Mouse (Mus musculus) layer of hippocampus, postnatal 10 days (tissue): ENCODE measurements around the gene Tns4. TPM values are rescaled to one million over a fixed set of nuclear protein-coding genes. Genes with fewer than 3 reads are reported as not detected.
A peak's percentile ranks its signal among the peaks of the same experiment; 100 is the strongest.

Experiments used
- DNase-seq, 2 experiments: peaks; one replicate each; pipeline ENCODE4 v3.0.0; 2021; ENCODE audit warnings: low spot score in 2 of 2
- long read RNA-seq: library from polyadenylated mRNA; stranded (forward); transcript quantifications from one replicate; pipeline ENCODE4 v2.0.0, GENCODE M21; 2023
- total RNA-seq, 2 experiments: library from RNA; stranded (reverse); gene quantifications; 2 replicates each; pipeline ENCODE4 v1.2.3; 2021

The Tns4 gene
- under 1 TPM; 0.09 to 0.11 TPM for total RNA-seq
- long read RNA-seq, result 0 reads

DNA sequence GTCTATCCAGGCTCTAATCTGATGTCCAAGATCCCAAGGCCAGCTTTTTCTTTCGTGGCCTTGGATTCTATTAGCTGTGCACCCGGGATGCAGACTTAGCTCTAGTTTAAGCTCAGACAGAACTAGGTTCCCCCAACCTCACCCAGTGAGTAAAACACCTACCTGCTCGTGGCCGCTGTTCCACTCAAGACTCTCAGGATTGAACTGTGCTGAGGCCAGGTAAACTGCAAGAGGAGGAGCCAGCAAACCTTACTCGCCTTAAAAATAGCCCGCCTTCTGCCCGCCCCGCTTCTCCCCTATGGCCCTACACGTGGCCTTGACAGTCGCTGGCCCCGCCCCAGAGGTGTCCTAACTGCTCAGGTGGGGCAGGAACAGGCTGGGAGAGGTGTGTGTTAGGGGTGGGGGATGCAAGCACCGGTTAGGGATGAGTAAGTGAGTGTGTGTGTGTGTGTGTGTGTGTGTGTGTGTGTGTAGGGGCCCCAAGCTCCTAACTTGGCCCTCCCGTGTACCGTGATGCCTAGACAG is at the start of gene Tns4:
Gene Tns4, minus strand, starts transcription at position 230 of the 525 bp plus-strand sequence.
- DNase-seq, result no peak

DNA sequence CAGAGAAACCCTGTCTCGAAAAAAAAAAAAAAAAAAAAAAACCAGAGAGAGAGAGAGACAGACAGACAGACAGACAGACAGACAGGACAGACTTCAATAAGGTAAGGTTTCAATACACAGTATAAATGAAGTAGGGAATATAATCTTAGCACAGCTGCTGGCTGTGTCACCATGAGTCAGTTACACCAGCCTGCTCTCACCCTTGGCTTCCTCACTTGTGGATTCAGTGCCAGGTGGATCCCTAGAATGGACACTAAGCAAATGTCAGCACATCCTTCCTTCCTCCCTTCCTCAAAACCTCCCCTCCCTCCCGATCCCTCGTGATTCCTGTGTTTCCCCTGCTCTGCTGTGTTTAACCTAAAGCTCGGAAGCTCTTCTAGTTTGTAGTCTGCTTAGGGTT is 48.3 kb upstream of the Tns4 start:
- no peak for DNase-seq

DNA sequence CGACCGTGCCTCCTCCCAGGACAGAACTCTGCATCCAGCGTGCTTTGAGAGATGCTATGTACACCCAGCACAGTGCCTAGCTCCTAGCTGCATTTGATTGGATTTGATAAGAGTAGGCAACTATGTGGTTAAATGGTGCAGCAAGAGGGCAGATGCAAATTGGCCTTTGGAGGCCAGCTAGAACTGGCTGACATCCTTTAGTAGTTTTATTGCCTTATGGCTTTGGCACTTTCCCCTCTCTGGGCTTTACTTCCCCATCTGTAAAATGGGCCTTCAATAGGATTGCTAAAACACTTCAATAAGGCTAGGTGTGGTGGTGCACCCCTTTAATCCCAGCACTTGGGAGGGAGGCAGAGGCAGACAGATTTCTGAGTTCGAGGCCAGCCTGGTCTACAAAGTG is 47.9 kb upstream of the Tns4 start:
- no peak for DNase-seq

DNA sequence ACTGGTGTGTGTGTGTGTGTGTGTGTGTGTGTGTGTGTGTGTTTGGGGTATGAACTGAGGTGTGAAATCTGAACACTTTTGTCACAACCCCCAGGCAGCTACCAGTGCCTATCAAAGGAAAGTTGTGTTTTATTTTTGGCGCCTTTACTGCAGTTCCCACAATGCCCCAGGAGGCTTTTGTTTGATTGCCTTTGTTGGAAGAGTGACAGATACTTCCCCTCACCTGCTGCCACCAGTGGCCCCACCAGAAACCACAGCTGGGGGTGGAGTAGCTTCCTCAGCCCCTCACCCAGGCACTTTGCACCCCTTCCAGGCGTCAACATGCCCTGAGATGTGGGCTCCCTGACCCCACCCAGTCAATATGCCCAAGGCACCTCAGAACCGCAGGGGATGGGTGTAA is 47.3 kb upstream of the Tns4 start:
- no peak for DNase-seq

DNA sequence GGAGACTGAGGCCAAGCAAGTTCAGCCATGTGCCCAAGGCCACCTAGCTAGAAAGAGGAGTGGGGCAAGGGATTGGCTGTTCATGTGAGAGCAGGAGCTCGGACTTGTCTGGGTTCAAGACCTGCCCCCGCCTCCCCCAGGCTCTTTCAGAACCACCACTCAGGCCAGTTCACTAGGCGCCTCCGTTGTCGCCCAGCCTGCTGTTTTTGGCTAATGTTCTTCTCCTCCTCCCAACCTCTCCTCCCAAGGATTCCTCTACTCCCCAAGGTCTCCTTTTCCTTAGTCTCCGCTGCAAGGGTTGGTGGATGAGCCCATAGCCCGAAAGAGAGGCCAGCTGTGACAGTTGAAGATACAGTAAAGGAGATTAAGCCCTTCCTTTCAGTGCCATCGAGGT is 45.9 kb upstream of the Tns4 start:
- DNase-seq, result no peak

DNA sequence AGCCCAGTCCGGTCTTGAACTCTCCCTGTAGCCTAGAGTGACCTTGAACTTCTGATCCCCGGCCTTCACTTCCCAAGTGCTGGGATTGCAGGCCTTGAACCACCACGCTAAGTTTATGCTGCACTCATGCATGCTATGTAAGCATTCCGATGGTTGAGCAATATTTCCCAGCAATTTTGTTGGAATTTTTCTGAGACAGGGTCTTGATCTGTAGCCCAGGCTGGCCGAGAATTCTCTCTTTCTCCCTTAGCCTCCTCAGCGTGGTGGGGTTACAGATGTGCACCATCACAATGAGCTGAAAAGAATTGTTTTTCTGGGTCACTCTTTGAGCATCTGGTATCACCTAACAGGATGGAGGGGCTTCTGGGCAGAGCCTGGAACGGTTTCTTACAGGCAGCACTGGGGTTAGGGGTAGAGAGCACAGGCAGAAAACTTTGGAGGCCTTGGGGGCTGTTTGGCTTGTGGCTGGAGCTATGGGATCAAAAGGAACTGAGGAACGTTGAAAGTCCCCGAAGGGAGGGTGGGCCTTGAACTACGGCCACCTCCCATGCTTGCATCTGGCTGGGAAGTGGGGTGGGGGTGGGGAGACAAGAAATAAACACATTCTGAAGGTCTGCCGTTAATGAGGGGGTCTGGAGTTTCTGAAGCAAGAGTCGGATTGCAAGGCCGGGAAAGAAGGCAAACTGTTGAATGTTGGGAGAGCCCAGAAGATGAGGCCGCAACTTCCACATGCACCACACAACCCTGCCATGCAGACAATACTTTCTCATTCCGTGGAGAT is 45.4 kb upstream of the Tns4 start:
- DNase-seq, result no peak

DNA sequence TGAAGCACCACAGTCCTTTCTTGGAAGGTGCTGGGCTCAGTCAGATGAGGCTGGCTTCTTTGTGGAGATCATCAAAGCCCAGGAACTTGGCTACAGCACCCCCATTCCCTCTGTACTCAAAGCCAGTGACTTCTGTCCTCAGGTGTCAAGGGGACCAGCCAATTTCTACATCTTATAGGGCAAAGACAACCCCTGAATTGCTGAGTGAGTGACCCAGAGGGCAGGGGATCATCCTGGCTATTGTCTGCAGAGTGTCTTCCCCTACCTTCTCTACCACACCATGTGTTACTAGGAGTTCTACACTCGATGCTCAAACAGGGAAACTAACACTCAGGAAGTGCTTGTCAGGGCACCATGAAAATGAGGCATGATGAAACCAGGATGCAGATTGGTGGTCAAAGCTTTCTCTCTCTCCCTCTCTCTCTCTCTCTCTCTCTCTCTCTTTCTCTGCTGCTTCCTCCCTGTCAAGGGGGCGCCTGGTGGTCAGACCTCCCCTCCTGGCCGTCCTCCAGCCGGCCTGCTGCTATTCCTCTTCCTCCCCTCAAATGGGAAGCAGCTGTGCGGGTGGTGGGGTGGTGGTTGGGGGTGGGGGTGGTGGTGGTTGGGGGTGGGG is 44.3 kb upstream of the Tns4 start:
- DNase-seq, result no peak

DNA sequence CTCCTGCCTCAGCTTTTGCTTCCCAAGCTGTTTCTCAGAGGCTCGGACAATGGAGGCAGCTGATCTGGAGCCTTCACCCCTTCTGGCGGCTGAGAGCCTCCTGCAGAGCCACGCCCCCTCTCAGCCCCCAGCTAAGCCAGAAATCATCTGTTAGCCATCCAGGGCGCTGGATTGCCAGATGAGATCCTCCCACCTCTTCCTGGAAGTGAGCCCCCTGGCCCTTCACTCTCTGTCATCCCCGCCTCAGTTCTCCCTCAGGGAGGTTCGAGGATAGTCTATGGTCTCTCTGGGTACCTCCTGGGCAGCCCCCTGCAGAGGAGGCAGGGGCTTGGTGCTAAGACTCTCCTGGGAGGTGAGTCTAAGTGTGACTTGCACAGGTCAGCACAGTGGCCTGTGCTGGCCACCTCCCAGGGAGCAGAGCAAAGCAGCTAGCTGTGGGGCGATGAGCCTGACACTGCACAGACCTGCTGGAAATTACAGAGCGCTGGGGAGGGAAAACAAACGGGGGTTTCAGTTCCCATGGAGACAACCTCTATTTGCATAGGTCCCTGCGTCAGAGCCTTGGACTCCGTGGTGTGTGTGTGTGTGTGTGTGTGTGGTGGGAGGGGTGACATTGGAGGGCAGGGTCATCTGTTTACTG is 43.1 kb upstream of the Tns4 start:
- peak in 1 of 2 experiments; percentile 39 for DNase-seq

DNA sequence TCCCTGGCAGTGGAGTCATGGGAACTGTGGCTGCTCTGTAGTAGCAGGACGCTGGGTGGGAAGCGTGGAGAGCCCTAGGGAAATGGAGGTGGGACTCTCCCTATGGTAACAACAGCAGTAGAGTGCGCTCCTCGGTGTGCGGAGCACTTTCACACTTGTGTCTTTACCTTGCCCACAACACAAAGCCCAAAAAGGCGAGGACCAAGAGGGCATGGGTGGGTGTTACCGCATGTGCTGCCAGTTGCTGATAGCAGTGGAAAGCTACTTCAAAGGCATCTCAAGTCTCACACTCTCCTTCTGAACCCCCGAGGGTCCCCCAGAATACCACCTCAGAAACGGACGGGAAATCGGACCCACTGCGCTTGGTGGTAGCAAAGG is 42.3 kb upstream of the Tns4 start:
- DNase-seq, result no peak

DNA sequence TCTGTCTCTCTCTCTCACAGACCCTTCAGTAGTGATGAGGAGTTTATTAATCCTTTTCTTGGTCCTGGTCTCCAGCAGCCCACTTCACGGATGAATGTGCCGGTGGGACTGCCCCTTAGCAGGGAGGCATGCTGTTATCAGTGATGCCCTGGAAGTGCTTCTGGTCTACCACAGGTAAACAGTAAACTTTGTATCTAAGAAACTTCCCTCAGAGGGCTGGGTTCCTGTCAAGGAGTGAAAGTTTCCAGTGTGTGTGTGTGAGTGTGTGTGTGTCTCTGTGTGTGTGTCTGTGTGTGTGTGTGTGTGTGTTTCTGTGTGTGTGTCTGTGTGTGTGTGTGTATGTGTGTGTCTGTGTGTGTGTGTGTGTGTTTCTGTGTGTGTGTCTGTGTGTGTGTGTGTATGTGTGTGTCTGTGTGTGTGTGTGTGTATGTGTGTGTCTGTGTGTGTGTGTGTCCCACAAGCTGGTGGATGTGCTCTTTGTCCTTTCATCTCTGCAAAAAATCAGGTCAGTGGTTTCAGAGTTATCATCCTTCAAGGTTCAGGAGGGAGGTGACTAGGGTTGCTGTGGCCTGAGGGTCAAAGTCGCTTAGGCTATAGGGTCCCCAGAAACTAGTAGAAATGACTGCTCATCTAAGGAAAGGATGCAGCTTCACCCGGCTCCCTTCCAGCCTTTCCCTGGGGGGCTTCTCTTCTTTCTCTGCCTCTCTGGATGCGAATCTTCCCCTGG is 41.8 kb upstream of the Tns4 start:
- no peak for DNase-seq

DNA sequence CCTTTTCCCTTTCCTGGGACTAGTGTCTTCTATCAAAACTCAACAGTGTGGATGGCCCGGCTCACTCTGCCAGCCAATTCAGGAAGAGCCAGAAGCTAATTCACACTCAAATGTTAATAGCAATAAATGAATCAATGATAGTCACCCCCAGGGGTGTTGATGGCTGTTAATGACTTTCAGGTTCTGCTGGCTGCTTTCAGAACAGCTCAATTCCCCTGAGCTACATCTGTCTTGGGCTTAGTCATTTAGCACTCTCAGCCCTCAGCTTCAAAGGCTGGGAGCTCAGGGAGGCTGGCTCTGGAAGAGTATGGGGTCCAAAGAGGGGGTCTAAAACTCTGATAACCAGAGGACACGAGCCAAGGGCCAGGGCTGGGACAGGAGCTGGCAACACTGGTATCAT is 40.2 kb upstream of the Tns4 start:
- no peak for DNase-seq

DNA sequence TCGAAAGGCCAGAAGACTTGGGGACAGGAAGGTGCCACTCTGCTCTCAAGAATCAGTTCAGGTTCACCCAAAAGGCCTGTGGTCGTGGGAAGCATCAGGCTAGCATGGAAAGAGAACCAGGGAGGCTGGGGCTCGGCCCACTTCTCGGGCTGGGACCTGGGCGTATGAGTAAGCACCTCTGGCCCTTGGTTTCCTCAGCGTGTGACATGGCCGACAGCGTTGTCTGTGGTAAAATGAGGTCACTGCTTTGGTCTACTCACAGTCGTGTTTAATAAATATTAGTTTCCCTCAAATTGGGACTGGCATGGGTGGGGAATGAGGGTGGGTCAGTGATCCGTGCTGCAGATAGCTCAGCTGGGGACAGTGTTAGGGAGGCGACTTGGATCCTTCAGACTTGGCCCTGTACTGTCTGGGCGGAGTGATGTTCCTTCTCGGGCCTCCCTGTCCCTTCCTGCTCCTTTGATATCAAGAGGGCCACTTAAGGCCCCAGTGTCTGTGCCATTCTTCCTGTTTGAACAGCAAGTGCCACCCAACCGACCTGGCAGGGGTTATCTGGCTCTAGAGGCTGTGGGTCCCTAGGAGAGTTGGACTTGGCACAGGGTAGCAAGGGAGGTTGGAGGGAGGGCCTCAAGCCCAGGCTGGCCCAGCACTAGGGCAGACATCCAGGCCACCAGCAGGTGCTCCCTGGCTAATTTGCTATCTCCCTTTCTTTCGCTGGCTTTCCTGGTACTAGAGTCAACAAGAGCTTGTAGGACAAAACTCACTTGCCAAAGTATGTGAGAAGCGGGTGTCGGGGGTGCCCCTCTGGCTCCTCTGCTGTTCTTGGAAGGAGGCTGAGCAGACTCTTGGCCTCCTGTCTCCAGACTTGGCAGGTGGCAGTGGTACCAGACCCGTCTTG is 38.9 kb upstream of the Tns4 start:
- peak in 1 of 2 experiments; percentile 41 for DNase-seq

DNA sequence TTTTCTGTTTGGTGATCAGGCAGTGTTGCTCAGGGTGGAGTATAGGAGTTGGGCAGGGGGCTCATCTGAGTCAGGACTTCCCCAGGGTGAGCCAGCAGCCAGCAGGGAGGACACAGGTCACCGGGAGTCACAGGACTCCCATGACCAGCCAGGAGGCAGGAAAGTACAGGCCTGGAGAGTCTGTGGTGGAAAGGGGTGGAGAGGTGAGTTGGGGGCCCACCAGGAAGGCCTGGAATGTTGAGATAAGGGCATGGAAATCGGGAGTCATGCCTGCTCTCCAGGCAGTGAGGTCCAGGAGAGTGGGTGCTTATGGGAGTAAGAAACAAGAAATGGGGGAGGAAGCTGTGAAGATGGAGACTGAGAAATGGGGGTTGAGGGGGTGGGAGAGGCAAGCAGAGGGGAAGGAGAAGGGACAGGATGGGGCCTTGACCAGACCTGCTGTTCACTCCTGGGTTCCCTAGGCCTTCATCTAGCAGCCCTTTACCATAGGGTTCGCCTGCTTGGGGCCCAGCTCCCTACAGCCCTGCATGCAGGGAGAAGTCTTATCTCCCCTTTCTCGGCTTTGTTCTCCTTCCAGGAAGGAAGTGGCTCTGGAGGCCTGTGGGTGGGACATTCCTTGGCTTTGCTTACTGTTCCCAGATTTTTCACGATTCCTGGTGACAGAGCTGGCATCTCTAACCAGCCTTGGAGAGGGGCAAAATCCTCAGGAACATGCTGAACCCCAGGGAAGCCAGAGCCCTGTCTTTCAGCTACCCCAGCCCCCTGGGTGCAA is 37.6 kb upstream of the Tns4 start:
- DNase-seq, result no peak

DNA sequence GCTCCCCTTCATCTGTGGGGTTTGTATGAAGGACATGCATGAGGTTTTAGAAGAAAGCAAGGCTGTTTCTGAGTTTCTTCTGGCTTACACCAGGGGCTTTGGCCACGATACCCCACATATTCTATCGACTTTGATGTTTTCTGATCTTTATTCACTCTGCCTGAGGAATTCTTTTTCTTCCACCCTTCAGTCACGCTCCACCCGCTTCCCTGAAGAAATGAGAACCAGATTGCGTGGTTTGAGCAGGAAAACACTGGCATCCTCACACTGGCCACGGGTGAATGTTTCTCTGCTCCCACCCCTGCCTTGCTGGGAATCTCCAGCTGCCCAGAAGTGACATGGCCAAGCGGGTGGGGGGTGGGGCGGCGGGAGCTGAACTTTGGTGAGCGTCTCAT is 35.5 kb upstream of the Tns4 start:
- DNase-seq, result no peak

DNA sequence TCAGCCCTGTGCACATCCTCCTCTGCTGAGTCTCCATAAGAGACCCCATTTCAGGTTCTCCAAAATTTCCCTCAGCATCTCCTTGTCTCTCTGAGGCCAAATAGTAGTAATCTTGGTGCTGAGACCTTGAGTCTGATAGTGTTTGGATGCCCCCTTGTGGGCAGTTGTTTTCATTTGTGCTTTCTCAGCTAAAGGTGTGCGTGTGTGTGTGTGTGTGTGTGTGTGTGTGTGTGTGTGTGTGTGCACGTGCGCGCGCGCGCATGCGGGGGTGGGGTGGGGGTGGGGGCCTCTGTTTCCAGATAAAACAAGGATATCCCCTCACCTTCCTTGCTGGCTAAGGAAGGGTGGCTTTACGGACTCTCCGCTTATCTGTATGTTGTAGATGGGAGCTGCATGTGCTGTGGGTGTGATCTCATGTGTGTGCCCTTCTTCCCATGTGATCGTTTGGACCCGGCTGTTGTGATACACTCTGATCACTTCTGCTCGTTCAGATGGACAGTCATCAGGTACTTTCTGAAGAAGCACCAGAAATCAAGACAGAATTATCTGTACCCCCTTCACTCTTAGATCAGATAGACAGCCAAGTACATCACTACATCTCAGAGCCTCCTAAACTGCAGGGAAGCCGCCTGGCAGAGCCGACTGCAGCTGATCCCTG is 35.0 kb upstream of the Tns4 start:
- peak in 1 of 2 experiments; percentile 67 for DNase-seq

DNA sequence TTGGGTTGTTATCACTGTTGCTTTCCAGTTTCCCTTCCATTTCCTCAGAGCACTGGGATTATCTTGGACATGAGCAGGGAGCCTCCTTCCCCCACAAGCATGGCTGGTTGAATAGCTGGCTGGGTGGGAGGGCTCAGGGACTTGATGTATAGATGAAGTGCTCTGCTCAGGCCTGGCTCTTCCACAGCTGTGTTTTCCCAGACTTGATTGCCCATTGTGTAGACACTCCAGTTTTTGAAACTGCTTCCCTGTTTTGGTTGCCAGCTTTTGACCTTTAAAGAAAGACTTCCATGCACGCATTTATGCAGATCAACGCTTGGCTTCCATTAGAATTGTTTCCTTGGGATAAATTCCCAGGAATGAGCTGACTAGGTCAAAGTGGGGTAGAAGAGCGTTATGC is 33.6 kb upstream of the Tns4 start:
- no peak for DNase-seq

DNA sequence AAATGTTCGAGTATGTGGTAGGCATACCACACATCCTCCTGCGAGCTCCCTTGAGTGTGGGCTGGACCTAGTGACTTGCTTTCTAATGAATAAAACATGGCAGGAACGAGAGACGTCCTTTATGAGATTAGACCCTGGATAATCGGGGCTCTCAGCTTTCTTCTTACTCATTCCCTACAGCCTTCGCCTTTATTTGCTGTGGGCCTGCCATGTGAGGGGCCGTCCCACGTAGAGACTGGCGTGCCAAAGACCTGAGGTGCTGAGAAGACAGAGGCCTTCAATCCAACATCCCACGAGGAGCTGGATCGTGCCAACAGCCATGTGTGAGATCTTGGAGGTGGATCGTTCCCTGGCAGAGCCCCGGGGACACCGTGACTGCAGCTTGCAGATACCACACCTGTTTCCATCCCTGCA is 32.1 kb upstream of the Tns4 start:
- no peak for DNase-seq

DNA sequence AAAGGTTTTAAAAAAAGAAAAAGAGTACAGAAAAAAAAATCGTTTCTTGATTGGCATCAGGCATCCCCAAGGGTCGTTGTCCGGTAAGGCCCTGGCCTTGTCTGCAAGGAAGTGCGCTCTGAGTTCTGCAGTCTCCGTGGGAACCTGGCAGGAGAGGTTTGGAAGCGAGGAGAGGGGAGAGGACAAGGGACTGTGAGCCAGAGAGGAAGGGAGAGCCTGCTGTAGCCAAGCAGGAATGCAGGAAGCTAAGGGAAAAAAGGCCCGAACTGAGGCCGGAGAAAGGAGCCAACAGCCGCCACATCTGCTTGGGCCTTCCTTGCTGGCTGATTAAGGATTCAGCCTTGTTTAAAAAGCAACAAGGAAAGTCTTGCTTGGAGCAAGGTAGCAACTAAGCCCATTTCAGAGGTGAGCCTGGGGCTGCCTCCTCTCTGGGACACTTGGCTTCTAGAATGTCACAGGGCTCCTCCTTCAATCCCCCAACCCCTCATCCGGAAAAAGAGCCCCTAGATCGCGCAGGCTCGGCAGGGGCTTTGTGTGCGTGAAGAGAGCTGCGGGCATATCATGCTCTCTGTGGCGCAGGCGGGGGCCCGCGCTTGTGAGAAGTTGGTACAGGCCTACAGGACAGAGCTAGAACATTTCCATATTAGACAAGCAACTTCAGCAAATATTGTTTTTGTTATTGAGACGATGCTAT is 31.6 kb upstream of the Tns4 start:
- DNase-seq, result peak in 1 of 2 experiments; percentile 42

DNA sequence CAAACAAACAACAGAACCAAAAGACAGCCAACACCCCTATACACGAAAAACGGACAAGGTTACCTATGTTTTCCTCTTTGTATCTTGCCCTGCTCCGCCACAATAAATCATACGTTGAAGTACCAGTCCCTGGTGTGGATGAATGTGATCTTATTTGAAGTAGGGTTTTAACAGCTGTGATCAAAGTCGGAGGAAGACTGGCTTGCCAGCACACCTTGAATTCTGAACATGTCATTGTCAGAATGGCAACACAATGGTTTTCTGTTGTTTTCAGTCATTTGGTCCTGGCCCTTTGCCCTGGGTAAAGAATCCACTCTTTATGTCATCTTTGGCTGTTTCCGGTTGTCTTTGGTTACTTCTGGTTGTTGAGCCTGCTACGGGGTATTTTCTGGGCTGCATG is 29.9 kb upstream of the Tns4 start:
- DNase-seq, result no peak
